Mouse (Mus musculus): ENCODE measurements around the gene Gm45717. TPM values are rescaled to one million over a fixed set of nuclear protein-coding genes. Genes with fewer than 3 reads are reported as not detected.

Gm45717 gene
- polyA plus RNA-seq, 2 experiments = not detected

- no peak for ATAC-seq (ENCODE audit: low FRiP score, low read depth)
- no peaks in the 10 kb centered on the region for H3K27me3 ChIP-seq (ENCODE audit: control insufficient read depth, insufficient read depth, low read length)
- H3K27ac ChIP-seq (replicated peaks; ENCODE audit: low read depth, low read length) = no peak overlapping the region
- no peak overlapping the region for H3K4me2 ChIP-seq (replicated peaks; ENCODE audit: low read depth, low read length, severe bottlenecking)
- WGBS = 75% methylated on average over 1 of the region's 1 CpGs
- DNase-seq (ENCODE audit: low spot score) = no peak
- H3K4me1 ChIP-seq (ENCODE audit: control insufficient read depth, insufficient read depth, low read length) = no peaks in the 10 kb centered on the region
- H3K9me3 ChIP-seq (ENCODE audit: control insufficient read depth, low read length) = no peaks in the 10 kb centered on the region
- no peak overlapping the region for H3K9ac ChIP-seq (ENCODE audit: low read depth, low read length, severe bottlenecking)
- H3K4me3 ChIP-seq (replicated peaks; ENCODE audit: low read length) = no peak overlapping the region
- H3K36me3 ChIP-seq (ENCODE audit: control insufficient read depth, insufficient read depth, low read length) = no peaks in the 10 kb centered on the region
- TF ChIP-seq POLR2A (IDR thresholded peaks at IDR 0.05; ENCODE audit: borderline replicate concordance, extremely low read depth, insufficient read depth, insufficient read length) = no peak
These were observed 42.1 kb upstream of the Gm45717 start for GRCm38 (mm10) chr7:140997817-140998216.

GRCm38 (mm10) chr7:140991117-140991689, 35.5 kb upstream of the Gm45717 start:
- no peak for ATAC-seq (ENCODE audit: low FRiP score, low read depth)
- TF ChIP-seq POLR2A (IDR thresholded peaks at IDR 0.05; ENCODE audit: borderline replicate concordance, extremely low read depth, insufficient read depth, insufficient read length) = no peak
- 89% methylated on average over 14 of the region's 14 CpGs for WGBS
- H3K4me1 ChIP-seq (ENCODE audit: control insufficient read depth, insufficient read depth, low read length) = peaks cover 8% of the 10 kb centered on the region
- H3K4me2 ChIP-seq (replicated peaks; ENCODE audit: low read depth, low read length, severe bottlenecking) = no peak overlapping the region
- H3K27me3 ChIP-seq (ENCODE audit: control insufficient read depth, insufficient read depth, low read length) = no peaks in the 10 kb centered on the region
- no peak overlapping the region for H3K9ac ChIP-seq (ENCODE audit: low read depth, low read length, severe bottlenecking)
- H3K36me3 ChIP-seq (ENCODE audit: control insufficient read depth, insufficient read depth, low read length) = no peaks in the 10 kb centered on the region
- no peak overlapping the region for H3K27ac ChIP-seq (replicated peaks; ENCODE audit: low read depth, low read length)
- no peak overlapping the region for H3K4me3 ChIP-seq (replicated peaks; ENCODE audit: low read length)
- DNase-seq (ENCODE audit: low spot score) = no peak
- H3K9me3 ChIP-seq (ENCODE audit: control insufficient read depth, low read length) = no peaks in the 10 kb centered on the region

- Histone ChIP-seq H3K4me2 (replicated peaks; ENCODE audit: low read depth, low read length, severe bottlenecking) (no peak overlapping the region), H3K4me3 (replicated peaks; ENCODE audit: low read length) (no peak overlapping the region), H3K27ac (replicated peaks; ENCODE audit: low read depth, low read length) (no peak overlapping the region), H3K9ac (ENCODE audit: low read depth, low read length, severe bottlenecking) (no peak overlapping the region), H3K4me1 (ENCODE audit: control insufficient read depth, insufficient read depth, low read length) (peaks cover 8% of the 10 kb centered on the region), H3K27me3 (ENCODE audit: control insufficient read depth, insufficient read depth, low read length) (no peaks in the 10 kb centered on the region), H3K9me3 (ENCODE audit: control insufficient read depth, low read length) (no peaks in the 10 kb centered on the region), H3K36me3 (ENCODE audit: control insufficient read depth, insufficient read depth, low read length) (no peaks in the 10 kb centered on the region)
- ATAC-seq (ENCODE audit: low FRiP score, low read depth) (no peak), DNase-seq (ENCODE audit: low spot score) (no peak)
- 38% methylated on average over 5 of the region's 5 CpGs for WGBS
- no peak for TF ChIP-seq POLR2A (IDR thresholded peaks at IDR 0.05; ENCODE audit: borderline replicate concordance, extremely low read depth, insufficient read depth, insufficient read length)
These were observed 34.9 kb upstream of the Gm45717 start for GRCm38 (mm10) chr7:140990622-140991021.

GRCm38 (mm10) chr7:140990185-140990584, 34.4 kb upstream of the Gm45717 start:
- peaks cover 8% of the 10 kb centered on the region for H3K4me1 ChIP-seq (ENCODE audit: control insufficient read depth, insufficient read depth, low read length)
- no peak for TF ChIP-seq POLR2A (IDR thresholded peaks at IDR 0.05; ENCODE audit: borderline replicate concordance, extremely low read depth, insufficient read depth, insufficient read length)
- no peak overlapping the region for H3K27ac ChIP-seq (replicated peaks; ENCODE audit: low read depth, low read length)
- WGBS = 60% methylated on average over 6 of the region's 6 CpGs
- H3K9ac ChIP-seq (ENCODE audit: low read depth, low read length, severe bottlenecking) = no peak overlapping the region
- H3K36me3 ChIP-seq (ENCODE audit: control insufficient read depth, insufficient read depth, low read length) = no peaks in the 10 kb centered on the region
- no peaks in the 10 kb centered on the region for H3K9me3 ChIP-seq (ENCODE audit: control insufficient read depth, low read length)
- H3K27me3 ChIP-seq (ENCODE audit: control insufficient read depth, insufficient read depth, low read length) = no peaks in the 10 kb centered on the region
- DNase-seq (ENCODE audit: low spot score) (no peak), ATAC-seq (ENCODE audit: low FRiP score, low read depth) (no peak)
- H3K4me3 ChIP-seq (replicated peaks; ENCODE audit: low read length) = no peak overlapping the region
- H3K4me2 ChIP-seq (replicated peaks; ENCODE audit: low read depth, low read length, severe bottlenecking) = no peak overlapping the region

GRCm38 (mm10) chr7:140989022-140989421, 33.3 kb upstream of the Gm45717 start:
- no peaks in the 10 kb centered on the region for H3K9me3 ChIP-seq (ENCODE audit: control insufficient read depth, low read length)
- ATAC-seq (ENCODE audit: low FRiP score, low read depth) (no peak), DNase-seq (ENCODE audit: low spot score) (no peak)
- no peaks in the 10 kb centered on the region for H3K27me3 ChIP-seq (ENCODE audit: control insufficient read depth, insufficient read depth, low read length)
- no peak overlapping the region for H3K4me2 ChIP-seq (replicated peaks; ENCODE audit: low read depth, low read length, severe bottlenecking)
- H3K4me1 ChIP-seq (ENCODE audit: control insufficient read depth, insufficient read depth, low read length) = peaks cover 8% of the 10 kb centered on the region
- no peaks in the 10 kb centered on the region for H3K36me3 ChIP-seq (ENCODE audit: control insufficient read depth, insufficient read depth, low read length)
- WGBS = 79% methylated on average over 4 of the region's 4 CpGs
- no peak overlapping the region for H3K27ac ChIP-seq (replicated peaks; ENCODE audit: low read depth, low read length)
- H3K4me3 ChIP-seq (replicated peaks; ENCODE audit: low read length) = no peak overlapping the region
- H3K9ac ChIP-seq (ENCODE audit: low read depth, low read length, severe bottlenecking) = no peak overlapping the region
- no peak for TF ChIP-seq POLR2A (IDR thresholded peaks at IDR 0.05; ENCODE audit: borderline replicate concordance, extremely low read depth, insufficient read depth, insufficient read length)
